Mouse (Mus musculus): Measurements from ENCODE around the gene Retn. TPM values are rescaled to one million over a fixed set of nuclear protein-coding genes. Genes with fewer than 3 reads are reported as not detected.

Gene Retn
- polyA plus RNA-seq, 1 experiment from 2014 or later: not detected

DNA sequence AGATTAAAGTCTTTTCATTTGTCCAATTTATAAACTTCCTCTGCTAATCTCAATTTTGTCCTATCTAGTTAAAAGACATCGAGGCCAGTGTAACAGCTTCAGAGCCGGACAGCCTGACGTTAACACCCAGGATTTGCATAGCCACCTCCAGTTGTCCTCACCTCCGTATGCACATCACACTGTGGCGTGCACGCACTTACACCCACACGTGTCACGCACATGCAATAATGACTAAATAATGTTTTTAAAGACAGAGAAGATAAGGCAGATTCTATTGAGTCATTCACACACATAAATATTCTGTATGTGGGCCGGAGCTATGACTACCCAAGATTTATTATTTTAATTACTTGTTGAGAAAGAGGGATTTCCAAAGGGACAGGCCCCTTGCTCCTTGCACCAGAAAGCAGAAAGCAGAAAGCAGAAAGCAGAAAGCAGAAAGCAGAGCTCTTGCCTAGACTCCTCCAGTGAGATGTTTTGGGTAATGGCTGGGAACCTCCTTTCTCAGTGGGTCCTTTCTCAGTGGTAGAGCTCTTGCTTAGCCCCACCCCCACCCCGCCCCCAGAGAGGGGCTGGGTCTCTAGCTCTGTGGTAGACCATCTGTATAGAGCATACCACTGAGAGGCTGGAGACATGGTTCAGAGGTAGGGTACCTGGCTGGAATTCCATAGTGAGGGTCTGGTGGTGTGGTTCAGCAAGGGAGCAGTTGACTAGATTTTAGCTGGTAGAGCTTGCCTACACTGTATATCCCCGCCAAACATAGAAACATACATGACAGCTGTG lies 653 bp upstream of the Retn start:
- Histone ChIP-seq H3K9me3 (ENCODE audit: low read length) (no peaks in the 10 kb centered on the region), H3K4me1 (ENCODE audit: insufficient read depth) (no peaks in the 10 kb centered on the region), H3K27ac (ENCODE audit: low read depth) (no peak overlapping the region), H3K4me2 (ENCODE audit: low read depth, low read length) (no peak overlapping the region), H3K36me3 (replicated peaks; ENCODE audit: insufficient read depth, low read length) (no peaks in the 10 kb centered on the region), H3K4me3 (ENCODE audit: low read depth, low read length) (no peak overlapping the region), H3K27me3 (ENCODE audit: insufficient read depth, low read length) (no peaks in the 10 kb centered on the region), H3K9ac (replicated peaks) (no peak overlapping the region)
- WGBS (ENCODE audit: insufficient replicate concordance): 69% methylated on average over 11 of the region's 11 CpGs
- ATAC-seq (no peak), DNase-seq (no peak)
- TF ChIP-seq CTCF (IDR thresholded peaks at IDR 0.05; ENCODE audit: low read depth) (no peak), EP300 (IDR thresholded peaks at IDR 0.05; ENCODE audit: low read depth) (no peak)

DNA sequence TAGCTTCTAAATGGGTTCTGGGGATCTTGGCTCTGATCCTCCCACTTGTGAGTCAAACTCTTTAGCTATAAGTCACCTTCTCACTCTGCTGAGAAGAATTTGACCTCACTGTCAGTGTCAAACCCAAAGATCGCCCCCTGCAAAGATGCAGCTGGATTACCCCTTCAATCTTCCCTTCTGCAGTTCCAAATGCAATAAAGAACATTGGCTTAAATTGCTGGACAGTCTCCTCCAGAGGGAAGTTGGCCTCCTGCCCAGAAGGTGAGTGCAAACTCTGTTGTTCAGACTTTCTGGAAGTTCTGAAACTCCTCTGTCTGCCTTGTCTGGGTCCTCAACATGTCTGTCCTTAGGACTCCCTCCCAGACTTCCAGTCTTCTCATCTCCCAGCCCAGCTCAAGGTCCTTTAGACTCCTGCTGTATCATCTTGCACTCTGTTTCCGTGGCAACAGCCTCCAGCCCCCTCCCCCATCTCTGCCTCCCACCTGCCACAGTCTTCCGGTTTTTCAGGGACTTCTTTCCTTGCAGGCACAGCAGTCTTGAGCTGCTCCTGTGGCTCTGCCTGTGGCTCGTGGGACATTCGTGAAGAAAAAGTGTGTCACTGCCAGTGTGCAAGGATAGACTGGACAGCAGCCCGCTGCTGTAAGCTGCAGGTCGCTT lies 1.3 kb downstream of the Retn start:
- DNase-seq (no peak), ATAC-seq (no peak)
- Histone ChIP-seq H3K9ac (replicated peaks) (no peak overlapping the region), H3K36me3 (replicated peaks; ENCODE audit: insufficient read depth, low read length) (no peaks in the 10 kb centered on the region), H3K4me2 (ENCODE audit: low read depth, low read length) (no peak overlapping the region), H3K9me3 (ENCODE audit: low read length) (no peaks in the 10 kb centered on the region), H3K27ac (ENCODE audit: low read depth) (no peak overlapping the region), H3K4me1 (ENCODE audit: insufficient read depth) (no peaks in the 10 kb centered on the region), H3K27me3 (ENCODE audit: insufficient read depth, low read length) (no peaks in the 10 kb centered on the region), H3K4me3 (ENCODE audit: low read depth, low read length) (no peak overlapping the region)
- TF ChIP-seq EP300 (IDR thresholded peaks at IDR 0.05; ENCODE audit: low read depth): no peak
- no peak for TF ChIP-seq CTCF (IDR thresholded peaks at IDR 0.05; ENCODE audit: low read depth)
- WGBS (ENCODE audit: insufficient replicate concordance): 30% methylated on average over 7 of the region's 7 CpGs

DNA sequence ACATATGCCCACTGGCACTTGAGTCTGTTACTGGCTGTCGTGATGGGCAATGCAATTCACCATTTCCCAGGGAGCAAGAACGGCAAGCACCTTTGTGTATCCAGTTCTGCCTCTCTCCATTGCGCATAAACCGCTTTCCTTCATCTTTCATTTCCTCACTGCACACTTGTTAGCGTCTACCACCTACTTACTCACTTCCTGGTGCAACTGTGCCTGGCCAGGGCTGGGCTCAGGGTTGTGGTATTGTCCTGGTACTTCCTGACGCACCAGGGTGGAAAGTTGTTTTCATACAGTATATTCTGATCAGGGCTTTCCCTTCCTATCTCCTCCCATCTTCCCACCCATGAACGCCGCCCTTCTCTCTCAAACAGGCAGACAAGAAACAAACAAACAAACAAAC lies 5.3 kb downstream of the Retn start:
- TF ChIP-seq CTCF (IDR thresholded peaks at IDR 0.05; ENCODE audit: low read depth) (no peak), EP300 (IDR thresholded peaks at IDR 0.05; ENCODE audit: low read depth) (no peak)
- WGBS (ENCODE audit: insufficient replicate concordance): 47% methylated on average over 8 of the region's 8 CpGs
- peak overlapping the region; percentile 26; the same call in 1 of the 2 replicates for H3K4me2 ChIP-seq (ENCODE audit: low read depth, low read length)

GRCm38 (mm10) chr8:3664405-3664804 lies 8.8 kb downstream of the Retn start:
- DNase-seq: peak; percentile 24
- Histone ChIP-seq H3K4me2 (ENCODE audit: low read depth, low read length) (peak overlapping the region; percentile 32; the same call in 1 of the 2 replicates), H3K4me1 (ENCODE audit: insufficient read depth) (no peaks in the 10 kb centered on the region), H3K4me3 (ENCODE audit: low read depth, low read length) (no peak overlapping the region), H3K27me3 (ENCODE audit: insufficient read depth, low read length) (no peaks in the 10 kb centered on the region), H3K9ac (replicated peaks) (no peak overlapping the region), H3K36me3 (replicated peaks; ENCODE audit: insufficient read depth, low read length) (no peaks in the 10 kb centered on the region), H3K9me3 (ENCODE audit: low read length) (no peaks in the 10 kb centered on the region), H3K27ac (ENCODE audit: low read depth) (peak overlapping the region; percentile 82)
- TF ChIP-seq CTCF (IDR thresholded peaks at IDR 0.05; ENCODE audit: low read depth) (no peak), EP300 (IDR thresholded peaks at IDR 0.05; ENCODE audit: low read depth) (peak; percentile 54; the same call in 1 of the 2 replicates)
- ATAC-seq: peak; percentile 76
- WGBS (ENCODE audit: insufficient replicate concordance): 36% methylated on average over 5 of the region's 5 CpGs

More for the DNA sequence above, 5.3 kb downstream of the Retn start:
- H3K9ac ChIP-seq (replicated peaks): no peak overlapping the region
- H3K9me3 ChIP-seq (ENCODE audit: low read length): no peaks in the 10 kb centered on the region
- H3K36me3 ChIP-seq (replicated peaks; ENCODE audit: insufficient read depth, low read length): no peaks in the 10 kb centered on the region
- no peaks in the 10 kb centered on the region for H3K27me3 ChIP-seq (ENCODE audit: insufficient read depth, low read length)
- no peak for DNase-seq
- peak overlapping the region; percentile 70; the same call in 1 of the 2 replicates for H3K27ac ChIP-seq (ENCODE audit: low read depth)
- H3K4me1 ChIP-seq (ENCODE audit: insufficient read depth): no peaks in the 10 kb centered on the region
- ATAC-seq: no peak
- no peak overlapping the region for H3K4me3 ChIP-seq (ENCODE audit: low read depth, low read length)

DNA sequence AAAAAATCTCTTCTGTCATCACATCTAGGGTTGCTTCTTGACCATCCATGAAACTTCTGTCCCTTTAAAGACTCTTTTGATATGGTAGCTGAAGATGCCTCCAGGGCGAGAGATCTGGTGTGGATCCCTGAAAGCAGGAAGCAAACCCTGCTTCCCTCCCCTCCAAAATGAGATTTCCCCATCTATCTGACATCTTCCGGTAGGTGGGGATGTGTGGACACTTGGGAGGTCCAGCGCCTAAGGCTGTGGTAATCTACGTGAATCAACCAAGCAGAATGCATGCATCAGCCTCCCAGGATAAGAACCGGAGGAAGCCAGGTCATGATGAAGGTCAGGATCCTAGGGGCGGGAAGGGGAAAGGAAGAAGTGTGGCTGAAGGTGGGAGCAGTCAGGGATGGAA lies 9.9 kb downstream of the Retn start, which contains the start of gene Mcemp1:
Gene Mcemp1 (plus strand): TSS at position 248 of the 400 bp plus-strand sequence.
- peak; percentile 35; the same call in 1 of the 2 replicates for ATAC-seq
- DNase-seq: no peak
- Histone ChIP-seq H3K4me3 (ENCODE audit: low read depth, low read length) (peak within 1 kb of the TSS; percentile 37), H3K4me1 (ENCODE audit: insufficient read depth) (no peaks in the 10 kb centered on the region), H3K9ac (replicated peaks) (peak within 1 kb of the TSS; percentile 30; the same call in 1 of the 2 replicates), H3K27ac (ENCODE audit: low read depth) (peak within 1 kb of the TSS; percentile 82), H3K27me3 (ENCODE audit: insufficient read depth, low read length) (no peaks in the 10 kb centered on the region), H3K9me3 (ENCODE audit: low read length) (no peaks in the 10 kb centered on the region), H3K36me3 (replicated peaks; ENCODE audit: insufficient read depth, low read length) (no peaks in the 10 kb centered on the region), H3K4me2 (ENCODE audit: low read depth, low read length) (peak within 1 kb of the TSS; percentile 44)
- TF ChIP-seq EP300 (IDR thresholded peaks at IDR 0.05; ENCODE audit: low read depth): no peak
- TF ChIP-seq CTCF (IDR thresholded peaks at IDR 0.05; ENCODE audit: low read depth): no peak
- WGBS (ENCODE audit: insufficient replicate concordance): 57% methylated on average over 6 of the region's 6 CpGs

GRCm38 (mm10) chr8:3670388-3670787 lies 14.8 kb downstream of the Retn start:
- no peak overlapping the region for H3K9ac ChIP-seq (replicated peaks)
- no peak for ATAC-seq
- peak overlapping the region; percentile 49; the same call in 1 of the 2 replicates for H3K4me2 ChIP-seq (ENCODE audit: low read depth, low read length)
- H3K27ac ChIP-seq (ENCODE audit: low read depth): no peak overlapping the region
- DNase-seq: peak; percentile 60
- WGBS (ENCODE audit: insufficient replicate concordance): 56% methylated on average over 2 of the region's 2 CpGs
- no peaks in the 10 kb centered on the region for H3K27me3 ChIP-seq (ENCODE audit: insufficient read depth, low read length)
- no peak overlapping the region for H3K4me3 ChIP-seq (ENCODE audit: low read depth, low read length)
- TF ChIP-seq CTCF (IDR thresholded peaks at IDR 0.05; ENCODE audit: low read depth) (no peak), EP300 (IDR thresholded peaks at IDR 0.05; ENCODE audit: low read depth) (no peak)
- no peaks in the 10 kb centered on the region for H3K9me3 ChIP-seq (ENCODE audit: low read length)
- peaks cover 3% of the 10 kb centered on the region; the same call in 1 of the 2 replicates for H3K4me1 ChIP-seq (ENCODE audit: insufficient read depth)
- H3K36me3 ChIP-seq (replicated peaks; ENCODE audit: insufficient read depth, low read length): no peaks in the 10 kb centered on the region
